Comparison of ENCODE assay signal across 19 mouse cellular contexts in the genomic region with DNA sequence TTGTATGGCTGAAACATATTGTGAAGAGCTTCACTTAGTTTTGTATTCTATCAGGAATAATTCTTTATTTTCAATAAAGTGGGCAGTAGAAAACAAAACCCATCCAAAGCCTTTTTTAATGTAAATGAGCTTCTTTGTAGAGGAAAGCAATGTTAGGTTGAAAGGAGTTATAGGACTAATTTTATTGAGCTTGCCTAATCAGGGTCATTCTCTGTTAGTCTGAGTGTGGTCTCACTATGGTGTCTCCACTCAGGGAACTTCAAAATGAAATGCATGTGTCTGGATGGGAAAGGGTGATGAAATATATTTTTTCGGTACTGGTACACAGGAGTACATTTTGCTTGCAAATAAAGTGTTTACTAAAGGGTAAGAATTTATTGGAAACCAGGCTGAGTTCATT.
"Had no signal": no experiment of that assay in that cellular context is flagged by ENCODE, and none has a peak within 500 bp of the region (broad histone marks: within the 10 kb centered on the region; RNA-seq: fewer than 3 reads in every experiment).

No protein-coding gene starts in this region.

- H3K4me2 ChIP-seq: limb, embryonic 12.5 days; limb, embryonic 15.5 days; liver, embryonic 11.5 days; lung, embryonic 14.5 days; midbrain, embryonic 13.5 days; neural tube, embryonic 13.5 days had no signal

- ATAC-seq: liver, postnatal 0 days; lung, postnatal 0 days; midbrain, embryonic 13.5 days; midbrain, embryonic 16.5 days had no signal

- H3K4me3 ChIP-seq: limb, embryonic 12.5 days; limb, embryonic 15.5 days; midbrain, embryonic 10.5 days; midbrain, embryonic 13.5 days; myocyte; neural tube, embryonic 13.5 days had no signal

- H3K9ac ChIP-seq: limb, embryonic 12.5 days; limb, embryonic 15.5 days; liver, embryonic 14.5 days; liver, postnatal 0 days; lung, embryonic 14.5 days; midbrain, embryonic 13.5 days; neural tube, embryonic 13.5 days had no signal

- H3K9me3 ChIP-seq: limb, embryonic 12.5 days; limb, embryonic 15.5 days; midbrain, embryonic 10.5 days; midbrain, embryonic 13.5 days; neural tube, embryonic 13.5 days had no signal

- H3K4me1 ChIP-seq: limb, embryonic 15.5 days; midbrain, embryonic 13.5 days; neural tube, embryonic 13.5 days had no signal

- H3K36me3 ChIP-seq: limb, embryonic 12.5 days; limb, embryonic 15.5 days; midbrain, embryonic 10.5 days; midbrain, embryonic 13.5 days; neural tube, embryonic 13.5 days had no signal

- H3K27me3 ChIP-seq: limb, embryonic 12.5 days; limb, embryonic 15.5 days; midbrain, embryonic 13.5 days; neural tube, embryonic 13.5 days had no signal

- DNase-seq: kidney, adult 9 months; kidney, postnatal 14 days; kidney, postnatal 4 days; left cerebral cortex, postnatal 4 days; liver, postnatal 0 days; lung, embryonic 14.5 days; thymus, adult 18-20 months; thymus, postnatal 36 days had no signal

- H3K27ac ChIP-seq: limb, embryonic 12.5 days; limb, embryonic 15.5 days; liver, embryonic 14.5 days; macrophage; midbrain, embryonic 10.5 days; midbrain, embryonic 13.5 days; neural tube, embryonic 13.5 days had no signal
